Mouse (Mus musculus) G1E (cell line): ENCODE data around the gene Il34. TPM values are rescaled to one million over a fixed set of nuclear protein-coding genes. Genes with fewer than 3 reads are reported as not detected.

Experiments used
- ATAC-seq: 2 replicates; pipeline ENCODE4 v1.8.0; 2016; ENCODE audit warnings: mild to moderate bottlenecking; ENCODE audit not compliant: insufficient number of reproducible peaks, poor library complexity, low FRiP score, severe bottlenecking; ENCODE audit errors: extremely low read depth
- DNase-seq: peaks from one replicate; pipeline ENCODE4 v3.0.0; 2012; ENCODE audit warnings: low spot score
- H3K27me3 ChIP-seq: 2 replicates; pipeline ENCODE4 v1.6.1; 2012; ENCODE audit warnings: mild to moderate bottlenecking, low read length, inconsistent platforms; ENCODE audit not compliant: insufficient read depth
- H3K36me3 ChIP-seq: replicated peaks from 2 replicates; pipeline ENCODE3; 2012; ENCODE audit warnings: mild to moderate bottlenecking, inconsistent platforms
- H3K4me1 ChIP-seq: 2 replicates; pipeline ENCODE4 v1.6.1; 2012; ENCODE audit warnings: low read depth, low read length, inconsistent platforms, mixed read lengths; ENCODE audit not compliant: insufficient read depth
- H3K4me3 ChIP-seq: 2 replicates; pipeline ENCODE4 v1.5.1; 2012; ENCODE audit warnings: low read depth, mild to moderate bottlenecking, inconsistent platforms, low read length, moderate library complexity, mixed read lengths
- H3K9me3 ChIP-seq: replicated peaks from 2 replicates; pipeline ENCODE4 v1.6.1; 2012; ENCODE audit warnings: inconsistent platforms
- CTCF ChIP-seq: IDR thresholded peaks from 2 replicates; pipeline ENCODE4 v1.5.1; 2012; ENCODE audit warnings: low read depth, low read length, inconsistent platforms, mixed read lengths
- GATA1 ChIP-seq: IDR thresholded peaks from 2 replicates; pipeline ENCODE4 v1.6.1; 2012; ENCODE audit warnings: borderline replicate concordance, low read length, inconsistent platforms, mixed read lengths
- GATA2 ChIP-seq: IDR thresholded peaks from 2 replicates; pipeline ENCODE4 v1.6.1; 2012; ENCODE audit warnings: low read depth, low read length, inconsistent platforms, borderline replicate concordance
- POLR2AphosphoS5 ChIP-seq: IDR thresholded peaks from 2 replicates; pipeline ENCODE4 v1.6.1; 2012; ENCODE audit warnings: low read depth, low read length, inconsistent platforms; ENCODE audit not compliant: insufficient replicate concordance
- TAL1 ChIP-seq: conservative IDR thresholded peaks from 2 replicates; pipeline ENCODE4 v1.6.1; 2012; ENCODE audit warnings: low read depth, low read length, inconsistent platforms, mixed read lengths
- polyA plus RNA-seq: library from polyadenylated mRNA; stranded (reverse); fragments of >175 nt; gene quantifications from 2 replicates; pipeline ENCODE4 v1.2.3, GENCODE M21; 2012
- total RNA-seq, 2 experiments: library from RNA; stranded (forward) in 1 of 2; stranded (reverse) in 1 of 2; fragments of 200-1000 nt in 1 of 2; fragments of >200 nt in 1 of 2; fragmentation: Nextera tagmentation in 1 of 2; gene quantifications; 2 replicates each; pipeline ENCODE4 v1.2.3; 2014 to 2017

The Il34 gene
- total and polyA plus RNA-seq, 3 experiments, result not detected

- Histone ChIP-seq H3K27me3 (peaks cover 12% of the 10 kb centered on the region), H3K4me1 (no peaks in the 10 kb centered on the region)
- no peak for TF ChIP-seq GATA2
- no peak for TF ChIP-seq CTCF
- TF ChIP-seq POLR2AphosphoS5, result no peak
- no peak for TF ChIP-seq GATA1
- no peak for TF ChIP-seq TAL1
Measured at GRCm38 (mm10) chr8:110774725-110775124, 31.0 kb downstream of the Il34 start.

GRCm38 (mm10) chr8:110774047-110774446, 31.7 kb downstream of the Il34 start:
- H3K4me1 ChIP-seq, result no peaks in the 10 kb centered on the region
- peaks cover 4% of the 10 kb centered on the region for H3K9me3 ChIP-seq
- H3K4me3 ChIP-seq, result no peak overlapping the region
- peaks cover 12% of the 10 kb centered on the region for H3K27me3 ChIP-seq
- H3K36me3 ChIP-seq, result no peaks in the 10 kb centered on the region
- DNase-seq (no peak), ATAC-seq (no peak)
- TF ChIP-seq CTCF (no peak), POLR2AphosphoS5 (no peak)

More at GRCm38 (mm10) chr8:110774725-110775124, 31.0 kb downstream of the Il34 start:
- Histone ChIP-seq H3K36me3 (no peaks in the 10 kb centered on the region), H3K9me3 (peaks cover 4% of the 10 kb centered on the region), H3K4me3 (no peak overlapping the region)
- DNase-seq (no peak), ATAC-seq (no peak)

GRCm38 (mm10) chr8:110772452-110772851, 33.3 kb downstream of the Il34 start:
- peaks cover 19% of the 10 kb centered on the region for H3K27me3 ChIP-seq
- no peaks in the 10 kb centered on the region for H3K36me3 ChIP-seq
- no peaks in the 10 kb centered on the region for H3K4me1 ChIP-seq
- ATAC-seq (no peak), DNase-seq (no peak)
- H3K9me3 ChIP-seq, result peaks cover 4% of the 10 kb centered on the region
- TF ChIP-seq CTCF (no peak), TAL1 (no peak), GATA1 (no peak), POLR2AphosphoS5 (no peak), GATA2 (no peak)
- no peak overlapping the region for H3K4me3 ChIP-seq

- Histone ChIP-seq H3K27me3 (peaks cover 30% of the 10 kb centered on the region), H3K36me3 (no peaks in the 10 kb centered on the region), H3K9me3 (no peaks in the 10 kb centered on the region), H3K4me3 (no peak overlapping the region), H3K4me1 (no peaks in the 10 kb centered on the region)
- DNase-seq, result no peak
- no peak for ATAC-seq
- TF ChIP-seq CTCF (no peak), TAL1 (no peak), GATA1 (no peak), POLR2AphosphoS5 (no peak), GATA2 (no peak)
Measured at GRCm38 (mm10) chr8:110767261-110767660, 38.5 kb downstream of the Il34 start.

GRCm38 (mm10) chr8:110764671-110765070, 41.1 kb downstream of the Il34 start:
- Histone ChIP-seq H3K4me1 (no peaks in the 10 kb centered on the region), H3K27me3 (peaks cover 29% of the 10 kb centered on the region), H3K36me3 (no peaks in the 10 kb centered on the region), H3K9me3 (no peaks in the 10 kb centered on the region), H3K4me3 (no peak overlapping the region)
- ATAC-seq (no peak), DNase-seq (no peak)
- TF ChIP-seq CTCF (no peak), GATA2 (no peak), GATA1 (no peak), POLR2AphosphoS5 (no peak)

- H3K36me3 ChIP-seq, result no peaks in the 10 kb centered on the region
- no peak overlapping the region for H3K4me3 ChIP-seq
- ATAC-seq (no peak), DNase-seq (no peak)
- peaks cover 35% of the 10 kb centered on the region for H3K27me3 ChIP-seq
- TF ChIP-seq CTCF (no peak), TAL1 (no peak), GATA1 (no peak), POLR2AphosphoS5 (no peak), GATA2 (no peak)
- H3K4me1 ChIP-seq, result no peaks in the 10 kb centered on the region
- no peaks in the 10 kb centered on the region for H3K9me3 ChIP-seq
Measured at GRCm38 (mm10) chr8:110761988-110762387, 43.7 kb downstream of the Il34 start.

- no peak for TF ChIP-seq CTCF
- no peak for TF ChIP-seq TAL1
- TF ChIP-seq GATA1, result no peak
- no peak for TF ChIP-seq POLR2AphosphoS5
- no peak for TF ChIP-seq GATA2
- ATAC-seq, result no peak
Measured at GRCm38 (mm10) chr8:110761185-110761584, 44.5 kb downstream of the Il34 start.

More at GRCm38 (mm10) chr8:110761185-110761584, 44.5 kb downstream of the Il34 start:
- H3K4me1 ChIP-seq, result 0 out of 2 replicates have a peak, but pooled peaks cover 2% of the 10 kb centered on the region
- H3K36me3 ChIP-seq, result no peaks in the 10 kb centered on the region
- peaks cover 41% of the 10 kb centered on the region for H3K27me3 ChIP-seq
- no peaks in the 10 kb centered on the region for H3K9me3 ChIP-seq
- DNase-seq, result no peak
- H3K4me3 ChIP-seq, result no peak overlapping the region
